Mouse (Mus musculus): ENCODE data around the gene Clip2.

DNA sequence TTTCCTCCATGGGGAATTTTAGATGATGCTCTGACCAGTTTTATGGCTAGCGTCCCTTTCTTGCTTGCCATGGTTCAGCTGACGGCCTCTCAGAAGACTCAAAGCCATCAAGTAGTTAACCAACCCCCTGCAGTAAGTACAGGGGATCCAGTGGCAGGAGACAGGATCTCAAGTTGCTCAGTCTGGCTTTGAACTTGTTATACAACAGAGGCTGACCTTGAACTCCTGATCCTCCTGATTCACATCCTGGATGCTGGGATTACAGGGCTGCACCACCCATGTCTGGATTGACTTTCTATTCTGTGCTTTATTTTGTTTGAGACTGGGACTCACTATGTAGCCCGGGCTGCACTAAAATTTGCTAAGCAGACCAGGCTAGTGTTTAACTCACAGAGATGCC, 110.2 kb downstream of the Clip2 start:
- TF ChIP-seq CTCF (IDR thresholded peaks at IDR 0.05; ENCODE audit: extremely low read depth, insufficient read depth, insufficient read length, insufficient replicate concordance) = no peak
- TF ChIP-seq POLR2A (IDR thresholded peaks at IDR 0.05; ENCODE audit: low read depth, low read length) = no peak
